Mouse (Mus musculus): Measurements from ENCODE around the gene Adgrb3. TPM values are rescaled to one million over a fixed set of nuclear protein-coding genes. Genes with fewer than 3 reads are reported as not detected.
A peak's percentile ranks its signal among the peaks of the same experiment; 100 is the strongest.
"Not testable (repeated sequence)": the region's sequence is repeated elsewhere in the genome, so short reads cannot be mapped to it uniquely, and the experiment has no call there.

Gene Adgrb3
- polyA plus RNA-seq, 1 experiment = 54.7 TPM

GRCm38 (mm10) chr1:25057656-25058055, 771.9 kb downstream of the Adgrb3 start:
- peak; percentile 36 to 75 for DNase-seq
- H3K27me3 ChIP-seq (ENCODE audit: control insufficient read depth, insufficient read depth, low read length) = no peaks in the 10 kb centered on the region
- H3K4me3 ChIP-seq (replicated peaks; ENCODE audit: insufficient read depth, low read depth, low read length) = no peak overlapping the region
- H3K4me1 ChIP-seq (ENCODE audit: control insufficient read depth, insufficient read depth, low read length) = peaks cover 12% of the 10 kb centered on the region
- H3K27ac ChIP-seq (ENCODE audit: insufficient read depth, low read length) = no peak overlapping the region
- no peak for TF ChIP-seq POLR2A (IDR thresholded peaks at IDR 0.05; ENCODE audit: borderline replicate concordance, insufficient read depth, low read length)
- TF ChIP-seq CTCF (IDR thresholded peaks at IDR 0.05; ENCODE audit: borderline replicate concordance, insufficient read depth, low read depth, low read length) = no peak
- 37% methylated on average over 2 of the region's 2 CpGs for WGBS

DNA sequence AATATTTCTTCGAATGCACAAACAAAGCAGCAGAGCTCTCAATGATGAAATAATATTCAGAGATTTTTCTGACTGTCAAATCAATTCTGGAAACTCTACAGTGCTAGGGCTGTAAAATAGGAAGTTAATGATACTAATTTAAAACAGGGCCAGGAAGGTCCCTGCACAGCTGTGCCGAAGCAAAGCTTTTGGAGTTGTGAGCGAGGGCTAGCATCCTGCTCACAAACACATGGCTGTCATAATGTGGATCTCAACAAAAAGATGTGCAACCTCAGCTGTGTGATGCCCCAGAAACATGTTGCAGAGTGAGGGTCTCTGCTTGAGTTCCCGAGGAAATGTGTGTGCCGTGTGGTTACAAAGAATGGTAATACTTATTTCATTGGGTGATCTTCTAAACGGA, 772.3 kb downstream of the Adgrb3 start:
- Histone ChIP-seq H3K4me3 (replicated peaks; ENCODE audit: insufficient read depth, low read depth, low read length) (no peak overlapping the region), H3K27ac (ENCODE audit: insufficient read depth, low read length) (no peak overlapping the region), H3K4me1 (ENCODE audit: control insufficient read depth, insufficient read depth, low read length) (peaks cover 12% of the 10 kb centered on the region), H3K27me3 (ENCODE audit: control insufficient read depth, insufficient read depth, low read length) (no peaks in the 10 kb centered on the region)
- 54% methylated on average over 6 of the region's 6 CpGs for WGBS
- TF ChIP-seq POLR2A (IDR thresholded peaks at IDR 0.05; ENCODE audit: borderline replicate concordance, insufficient read depth, low read length) (no peak), CTCF (IDR thresholded peaks at IDR 0.05; ENCODE audit: borderline replicate concordance, insufficient read depth, low read depth, low read length) (no peak)
- DNase-seq = no peak

GRCm38 (mm10) chr1:25042091-25042490, 787.4 kb downstream of the Adgrb3 start:
- no peak for DNase-seq
- WGBS = 51% methylated on average over 4 of the region's 4 CpGs
- TF ChIP-seq CTCF (IDR thresholded peaks at IDR 0.05; ENCODE audit: borderline replicate concordance, insufficient read depth, low read depth, low read length) (no peak), POLR2A (IDR thresholded peaks at IDR 0.05; ENCODE audit: borderline replicate concordance, insufficient read depth, low read length) (no peak)
- Histone ChIP-seq H3K27ac (ENCODE audit: insufficient read depth, low read length) (no peak overlapping the region), H3K27me3 (ENCODE audit: control insufficient read depth, insufficient read depth, low read length) (no peaks in the 10 kb centered on the region), H3K4me1 (ENCODE audit: control insufficient read depth, insufficient read depth, low read length) (peaks cover 3% of the 10 kb centered on the region; the same call in 1 of the 2 replicates), H3K4me3 (replicated peaks; ENCODE audit: insufficient read depth, low read depth, low read length) (no peak overlapping the region)

DNA sequence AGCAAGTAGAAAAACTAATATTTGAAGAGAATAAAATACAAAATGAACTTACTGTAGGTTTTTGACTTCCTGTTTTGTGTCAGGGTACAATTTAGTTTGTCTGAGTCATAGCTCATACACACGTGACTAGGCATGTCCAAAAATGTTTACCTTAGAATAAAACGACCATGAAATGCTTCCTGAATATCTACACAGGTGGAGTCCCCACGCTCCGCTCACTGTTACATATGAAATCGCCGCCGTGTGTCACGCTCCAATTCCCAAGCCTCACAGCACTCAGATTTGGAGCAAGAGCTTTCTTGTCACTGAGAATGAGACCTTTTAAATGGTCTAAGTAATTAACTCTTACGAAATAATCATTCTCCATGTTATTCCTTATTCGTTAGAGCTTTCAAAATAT, 795.3 kb downstream of the Adgrb3 start:
- peak; percentile 16 to 41 for DNase-seq
- Histone ChIP-seq H3K4me3 (replicated peaks; ENCODE audit: insufficient read depth, low read depth, low read length) (peak overlapping the region; percentile 56), H3K4me1 (ENCODE audit: control insufficient read depth, insufficient read depth, low read length) (no peaks in the 10 kb centered on the region; the same call in 1 of the 2 replicates), H3K27ac (ENCODE audit: insufficient read depth, low read length) (no peak overlapping the region), H3K27me3 (ENCODE audit: control insufficient read depth, insufficient read depth, low read length) (no peaks in the 10 kb centered on the region)
- no peak for TF ChIP-seq CTCF (IDR thresholded peaks at IDR 0.05; ENCODE audit: borderline replicate concordance, insufficient read depth, low read depth, low read length)
- TF ChIP-seq POLR2A (IDR thresholded peaks at IDR 0.05; ENCODE audit: borderline replicate concordance, insufficient read depth, low read length) = no peak
- 7% methylated on average over 10 of the region's 10 CpGs for WGBS

DNA sequence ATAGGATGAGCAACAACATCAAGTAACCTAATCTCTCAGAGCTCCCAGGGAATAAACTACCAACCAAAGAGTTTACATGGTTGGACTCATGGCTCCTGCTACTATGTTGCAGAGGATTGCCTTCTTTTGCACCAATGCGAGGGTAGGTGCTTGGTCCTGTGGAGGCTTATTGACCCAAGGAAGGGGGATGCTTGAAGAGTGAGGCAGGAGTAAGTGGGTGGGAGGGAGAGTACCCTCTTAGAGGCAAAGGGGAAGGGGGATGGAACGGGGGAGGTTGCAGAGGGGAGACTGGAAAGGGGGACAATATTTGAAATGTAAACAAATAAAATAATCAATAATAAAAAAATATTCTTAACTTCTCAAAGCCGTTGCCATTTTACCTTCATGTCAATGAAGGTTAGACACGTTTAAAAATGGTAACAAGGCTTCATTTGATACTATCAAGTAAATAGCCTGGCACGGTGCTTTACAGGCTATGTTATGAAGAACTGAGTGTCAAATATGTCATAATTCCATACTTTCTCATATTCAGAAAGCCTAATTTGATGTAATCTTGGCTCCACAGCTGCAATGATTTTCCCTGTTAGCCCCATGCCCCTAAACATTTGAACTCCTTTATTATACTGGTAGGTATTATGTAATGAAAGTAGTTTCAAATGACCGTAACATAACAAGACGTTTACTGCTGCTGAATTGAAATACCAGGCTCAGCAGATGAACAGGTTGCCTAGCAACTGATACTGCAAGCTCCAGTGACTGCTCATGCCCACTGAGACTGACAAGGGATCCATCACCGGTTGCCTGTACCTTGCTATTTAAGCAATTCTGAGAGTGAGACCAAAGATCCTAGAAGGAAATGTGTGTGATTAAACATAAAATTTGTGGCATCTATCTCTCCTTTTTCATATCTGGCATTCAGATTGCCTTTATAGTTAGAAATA, 796.1 kb downstream of the Adgrb3 start:
- H3K27ac ChIP-seq (ENCODE audit: insufficient read depth, low read length) = no peak overlapping the region
- TF ChIP-seq CTCF (IDR thresholded peaks at IDR 0.05; ENCODE audit: borderline replicate concordance, insufficient read depth, low read depth, low read length) (no peak), POLR2A (IDR thresholded peaks at IDR 0.05; ENCODE audit: borderline replicate concordance, insufficient read depth, low read length) (no peak)
- peak; percentile 43 to 76 for DNase-seq
- H3K4me3 ChIP-seq (replicated peaks; ENCODE audit: insufficient read depth, low read depth, low read length) = peak overlapping the region; percentile 50
- H3K4me1 ChIP-seq (ENCODE audit: control insufficient read depth, insufficient read depth, low read length) = no peaks in the 10 kb centered on the region; the same call in 1 of the 2 replicates
- H3K27me3 ChIP-seq (ENCODE audit: control insufficient read depth, insufficient read depth, low read length) = no peaks in the 10 kb centered on the region
- WGBS = 28% methylated on average over 8 of the region's 8 CpGs

- Histone ChIP-seq H3K4me3 (replicated peaks; ENCODE audit: insufficient read depth, low read depth, low read length) (no peak overlapping the region), H3K27ac (ENCODE audit: insufficient read depth, low read length) (no peak overlapping the region), H3K4me1 (ENCODE audit: control insufficient read depth, insufficient read depth, low read length) (no peaks in the 10 kb centered on the region), H3K27me3 (ENCODE audit: control insufficient read depth, insufficient read depth, low read length) (no peaks in the 10 kb centered on the region)
- DNase-seq = no peak
- no peak for TF ChIP-seq CTCF (IDR thresholded peaks at IDR 0.05; ENCODE audit: borderline replicate concordance, insufficient read depth, low read depth, low read length)
- TF ChIP-seq POLR2A (IDR thresholded peaks at IDR 0.05; ENCODE audit: borderline replicate concordance, insufficient read depth, low read length) = no peak
- WGBS = 87% methylated on average over 3 of the region's 3 CpGs
Observed at GRCm38 (mm10) chr1:25023156-25023555, 806.4 kb downstream of the Adgrb3 start.

DNA sequence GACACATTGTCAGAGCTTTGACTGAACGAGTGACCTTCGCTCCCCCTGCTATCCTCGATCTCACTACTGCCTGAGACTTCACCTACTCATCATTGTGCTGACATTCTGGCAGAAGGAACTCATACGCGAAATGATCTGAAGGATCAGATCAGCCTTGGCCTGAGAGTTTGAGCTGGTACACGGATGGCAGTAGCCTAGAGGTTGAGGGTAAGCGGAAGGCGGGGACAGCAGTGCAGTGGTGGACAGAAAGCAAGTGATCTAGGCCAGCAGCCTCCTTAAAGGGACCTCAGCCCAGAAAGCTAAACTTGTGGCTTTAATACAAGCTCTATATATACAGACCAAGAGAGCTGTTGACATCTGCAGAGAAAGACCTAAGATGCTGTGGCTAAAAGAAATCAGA, 811.7 kb downstream of the Adgrb3 start:
- H3K4me3 ChIP-seq (replicated peaks; ENCODE audit: insufficient read depth, low read depth, low read length); DNase-seq; H3K27ac ChIP-seq (ENCODE audit: insufficient read depth, low read length); H3K27me3 ChIP-seq (ENCODE audit: control insufficient read depth, insufficient read depth, low read length); H3K4me1 ChIP-seq (ENCODE audit: control insufficient read depth, insufficient read depth, low read length): not testable (repeated sequence)
- whole genome bisulfite sequencing = 59% methylated on average over 8 of the region's 8 CpGs
